Mouse (Mus musculus) embryonic facial prominence, embryonic 15.5 days (tissue): ENCODE data around the gene Donson. TPM values are rescaled to one million over a fixed set of nuclear protein-coding genes. Genes with fewer than 3 reads are reported as not detected.
"Not testable (repeated sequence)": the region's sequence is repeated elsewhere in the genome, so short reads cannot be mapped to it uniquely, and the experiment has no call there.

Experiments
- ATAC-seq: fragments of 200-750 bp; cut with Nextera tagmentation; 2 replicates; pipeline ENCODE4 v1.8.0; 2017; ENCODE audit warnings: low read depth, moderate TSS enrichment; ENCODE audit not compliant: insufficient number of reproducible peaks, low FRiP score, low TSS enrichment
- H3K27ac ChIP-seq: fragments of 300-500 bp; sonication (generic); replicated peaks from 2 replicates; pipeline ENCODE4 v1.5.1; 2015; ENCODE audit warnings: mild to moderate bottlenecking, inconsistent platforms
- H3K27me3 ChIP-seq: fragments of 300-500 bp; sonication (generic); 2 replicates; pipeline ENCODE4 v1.6.1; 2015; ENCODE audit warnings: inconsistent platforms
- H3K36me3 ChIP-seq: fragments of 300-500 bp; sonication (generic); 2 replicates; pipeline ENCODE4 v1.6.1; 2015; ENCODE audit warnings: mild to moderate bottlenecking, inconsistent platforms
- H3K4me1 ChIP-seq: fragments of 300-500 bp; sonication (generic); 2 replicates; pipeline ENCODE4 v1.6.1; 2015; ENCODE audit warnings: inconsistent platforms
- H3K4me2 ChIP-seq: fragments of 300-500 bp; sonication (generic); replicated peaks from 2 replicates; pipeline ENCODE4 v1.6.1; 2015; ENCODE audit warnings: mild to moderate bottlenecking, inconsistent platforms
- H3K4me3 ChIP-seq: fragments of 300-500 bp; sonication (generic); replicated peaks from 2 replicates; pipeline ENCODE4 v1.5.1; 2015; ENCODE audit warnings: mild to moderate bottlenecking, inconsistent platforms
- H3K9ac ChIP-seq: fragments of 300-500 bp; sonication (generic); 2 replicates; pipeline ENCODE4 v1.6.1; 2015; ENCODE audit warnings: inconsistent platforms
- H3K9me3 ChIP-seq: fragments of 300-500 bp; sonication (generic); replicated peaks from 2 replicates; pipeline ENCODE4 v1.6.1; 2016; ENCODE audit warnings: inconsistent platforms
- WGBS: fragments of 180-500 bp; shearing (Covaris S2); methylation state at CpG from one replicate; pipeline ENCODE4 v1.1.7; 2015; 5-methylcytosine and 5-hydroxymethylcytosine counted together
- polyA plus RNA-seq: library from polyadenylated mRNA; unstranded; fragments of >200 nt; fragmentation: Nextera tagmentation; extraction: Ambion mirVana; gene quantifications from 2 replicates; pipeline ENCODE4 v1.2.1, GENCODE M21; 2015

Donson gene
- polyA plus RNA-seq, 1 experiment from 2014 or later = 19.0 TPM

DNA sequence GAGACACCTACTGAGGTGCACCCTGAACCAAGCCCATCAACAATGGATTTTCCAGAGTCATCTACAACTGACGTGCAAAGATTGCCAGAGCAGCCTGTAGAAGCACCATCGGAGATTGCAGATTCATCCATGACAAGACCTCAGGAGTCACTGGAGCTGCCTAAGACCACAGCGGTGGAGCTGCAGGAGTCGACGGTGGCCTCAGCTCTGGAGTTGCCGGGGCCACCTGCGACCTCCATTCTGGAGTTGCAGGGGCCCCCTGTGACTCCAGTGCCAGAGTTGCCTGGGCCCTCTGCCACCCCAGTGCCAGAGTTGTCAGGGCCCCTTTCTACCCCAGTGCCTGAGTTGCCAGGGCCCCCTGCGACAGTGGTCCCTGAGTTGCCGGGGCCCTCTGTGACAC, 33.3 kb downstream of the Donson start:
- Histone ChIP-seq H3K36me3 (peaks cover 78% of the 10 kb centered on the region), H3K4me2 (no peak overlapping the region), H3K9ac (no peak overlapping the region), H3K9me3 (0 out of 2 replicates have a peak, but pooled peaks cover 6% of the 10 kb centered on the region), H3K4me3 (no peak overlapping the region), H3K27ac (no peak overlapping the region), H3K4me1 (0 out of 2 replicates have a peak, but pooled peaks cover 6% of the 10 kb centered on the region), H3K27me3 (no peaks in the 10 kb centered on the region)
- no peak for ATAC-seq
- 95% methylated on average over 9 of the region's 9 CpGs for WGBS

- H3K27ac ChIP-seq = no peak overlapping the region
- no peak for ATAC-seq
- H3K9me3 ChIP-seq = no peaks in the 10 kb centered on the region
- H3K36me3 ChIP-seq = peaks cover 48% of the 10 kb centered on the region
- H3K27me3 ChIP-seq = no peaks in the 10 kb centered on the region
- no peak overlapping the region for H3K4me3 ChIP-seq
- H3K9ac ChIP-seq = no peak overlapping the region
- no peak overlapping the region for H3K4me2 ChIP-seq
- WGBS = 85% methylated on average over 3 of the region's 3 CpGs
- H3K4me1 ChIP-seq = peaks cover 9% of the 10 kb centered on the region
Observed at GRCm38 (mm10) chr16:91652191-91652590, 36.4 kb downstream of the Donson start.

- Histone ChIP-seq H3K4me1 (peaks cover 9% of the 10 kb centered on the region), H3K36me3 (peaks cover 23% of the 10 kb centered on the region), H3K27ac (no peak overlapping the region), H3K4me2 (no peak overlapping the region), H3K9me3 (no peaks in the 10 kb centered on the region), H3K4me3 (no peak overlapping the region), H3K27me3 (no peaks in the 10 kb centered on the region), H3K9ac (no peak overlapping the region)
- ATAC-seq = no peak
Observed at GRCm38 (mm10) chr16:91649781-91650180, 38.8 kb downstream of the Donson start.

DNA sequence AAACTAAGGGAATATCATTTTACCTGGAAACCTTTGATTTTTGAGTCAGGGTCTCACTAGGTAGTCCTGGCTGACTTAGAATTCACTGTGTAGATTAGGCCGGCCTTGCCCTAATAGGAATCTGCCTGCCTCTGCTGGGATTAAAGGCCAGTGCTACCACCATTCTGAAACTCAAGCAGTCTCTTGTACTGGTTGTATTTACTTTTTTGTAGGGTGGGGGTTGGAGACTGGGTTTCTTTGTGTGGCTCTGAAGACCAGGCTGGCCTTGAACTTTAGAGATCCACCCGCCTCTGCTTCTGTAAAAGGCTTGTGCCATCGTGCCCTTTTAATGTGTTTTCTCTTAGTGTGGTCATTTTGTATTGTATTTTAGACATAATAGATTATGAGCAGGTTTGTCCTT, 39.3 kb downstream of the Donson start:
- H3K4me3 ChIP-seq = peak overlapping the region; percentile 30
- peak overlapping the region; percentile 50 for H3K4me2 ChIP-seq
- H3K36me3 ChIP-seq = peaks cover 19% of the 10 kb centered on the region
- H3K9me3 ChIP-seq = no peaks in the 10 kb centered on the region
- 57% methylated on average over 3 of the region's 3 CpGs for WGBS
- no peak overlapping the region for H3K9ac ChIP-seq
- H3K27me3 ChIP-seq = no peaks in the 10 kb centered on the region
- no peak overlapping the region for H3K27ac ChIP-seq
- peaks cover 9% of the 10 kb centered on the region for H3K4me1 ChIP-seq
- no peak for ATAC-seq

GRCm38 (mm10) chr16:91648220-91648550, 40.4 kb downstream of the Donson start:
- under 1% methylated on average over 25 of the region's 25 CpGs for WGBS
- ATAC-seq = peak; percentile 49
- Histone ChIP-seq H3K9me3 (no peaks in the 10 kb centered on the region), H3K4me2 (peak overlapping the region; percentile 50), H3K4me3 (peak overlapping the region; percentile 73), H3K27me3 (no peaks in the 10 kb centered on the region), H3K27ac (peak overlapping the region; percentile 100), H3K9ac (peak overlapping the region; percentile 69), H3K36me3 (peaks cover 11% of the 10 kb centered on the region), H3K4me1 (peaks cover 9% of the 10 kb centered on the region)

DNA sequence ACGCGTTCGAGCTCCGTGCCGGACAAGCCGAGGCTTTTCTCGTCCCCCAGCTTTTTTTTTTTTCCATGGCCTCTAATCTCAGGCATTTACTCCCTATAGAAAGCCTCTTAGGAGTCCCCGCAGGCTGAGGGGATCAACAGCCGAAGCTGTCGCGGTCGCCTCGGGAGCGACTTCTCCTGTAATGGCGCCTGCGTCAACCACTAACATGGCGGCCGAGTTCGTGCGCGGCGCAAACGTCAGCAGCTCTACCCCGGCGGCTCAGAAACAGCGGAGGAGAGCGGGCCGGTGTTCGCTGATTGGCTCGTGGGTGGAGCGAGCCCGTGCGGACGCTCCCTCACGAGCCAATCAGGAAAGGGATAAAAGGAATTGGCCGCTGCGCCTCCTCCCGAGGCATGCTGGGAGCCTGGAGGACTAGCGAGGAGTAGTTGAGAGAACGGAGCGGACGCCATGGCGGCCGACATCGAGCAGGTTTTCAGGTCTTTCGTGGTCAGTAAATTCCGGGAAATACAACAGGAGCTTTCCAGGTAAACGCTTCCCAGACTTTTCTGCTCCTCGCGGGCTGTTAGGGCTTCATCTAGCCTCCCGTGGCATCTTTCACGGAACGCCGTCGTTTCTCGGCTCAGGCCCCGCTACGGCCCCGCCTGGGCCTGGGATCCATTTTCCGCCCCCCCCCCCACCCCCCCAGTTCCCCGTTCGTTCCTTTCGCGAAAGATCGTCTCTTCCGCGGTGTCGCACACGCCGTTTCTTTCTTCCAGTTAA, 40.9 kb downstream of the Donson start, which contains the start of gene Son:
Gene Son, plus strand, starts transcription at position 46 of the 759 bp plus-strand sequence.
- WGBS = under 1% methylated on average over 70 of the region's 70 CpGs
- Histone ChIP-seq H3K36me3 (peaks cover 14% of the 10 kb centered on the region), H3K4me2 (peak within 1 kb of the TSS; percentile 94), H3K9me3 (no peaks in the 10 kb centered on the region), H3K4me3 (peak within 1 kb of the TSS; percentile 73), H3K4me1 (peaks cover 9% of the 10 kb centered on the region), H3K27me3 (no peaks in the 10 kb centered on the region), H3K27ac (peak within 1 kb of the TSS; percentile 100), H3K9ac (peak within 1 kb of the TSS; percentile 96)
- ATAC-seq = peak; percentile 97

GRCm38 (mm10) chr16:91646681-91647419, 41.7 kb downstream of the Donson start, which contains the start of gene Gart:
TSS of gene Gart (minus strand) at chr16:91646952.
- Histone ChIP-seq H3K4me2 (peak within 1 kb of the TSS; percentile 94), H3K4me3 (peak within 1 kb of the TSS; percentile 73), H3K9ac (peak within 1 kb of the TSS; percentile 96), H3K4me1 (peaks cover 4% of the 10 kb centered on the region), H3K27ac (peak within 1 kb of the TSS; percentile 100), H3K27me3 (no peaks in the 10 kb centered on the region), H3K36me3 (peaks cover 14% of the 10 kb centered on the region), H3K9me3 (no peaks in the 10 kb centered on the region)
- peak; percentile 91 for ATAC-seq
- under 1% methylated on average over 59 of the region's 59 CpGs for WGBS

DNA sequence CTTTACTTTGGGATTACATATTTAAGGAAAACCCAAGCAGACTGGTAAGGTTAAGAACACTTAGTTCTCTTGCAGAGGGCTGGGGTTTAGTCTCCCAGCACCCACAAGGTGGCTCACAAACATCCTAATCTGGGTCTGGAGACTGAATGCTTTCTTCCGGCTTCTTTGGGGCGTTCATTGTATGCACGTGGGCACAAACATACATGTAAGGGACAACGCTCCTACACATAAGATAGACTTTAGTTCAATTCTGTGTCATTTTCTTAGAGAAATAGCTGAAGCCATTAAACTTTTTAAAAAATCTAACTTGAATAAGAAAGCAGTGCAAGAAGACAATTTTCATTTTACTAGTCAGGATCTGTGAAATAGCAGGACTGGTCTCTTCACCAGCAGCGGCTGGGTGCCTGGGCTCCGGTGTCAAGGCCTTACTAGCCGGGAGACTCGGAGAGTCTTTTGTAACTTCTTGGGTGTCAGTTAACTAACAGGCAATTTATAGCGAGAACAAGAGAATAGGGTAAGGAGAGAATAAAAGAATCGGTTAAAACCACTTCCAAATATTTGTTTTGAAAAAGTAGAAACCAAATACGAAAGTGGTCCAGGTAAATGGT, 42.5 kb downstream of the Donson start:
- H3K4me2 ChIP-seq = peak overlapping the region; percentile 94
- ATAC-seq = no peak
- H3K9ac ChIP-seq = peak overlapping the region; percentile 96; the same call in 1 of the 2 replicates
- peaks cover 18% of the 10 kb centered on the region for H3K36me3 ChIP-seq
- H3K9me3 ChIP-seq = no peaks in the 10 kb centered on the region
- H3K27ac ChIP-seq = peak overlapping the region; percentile 100
- H3K4me1 ChIP-seq = peaks cover 4% of the 10 kb centered on the region
- 1% methylated on average over 11 of the region's 11 CpGs for WGBS
- H3K27me3 ChIP-seq = no peaks in the 10 kb centered on the region
- peak overlapping the region; percentile 73 for H3K4me3 ChIP-seq

DNA sequence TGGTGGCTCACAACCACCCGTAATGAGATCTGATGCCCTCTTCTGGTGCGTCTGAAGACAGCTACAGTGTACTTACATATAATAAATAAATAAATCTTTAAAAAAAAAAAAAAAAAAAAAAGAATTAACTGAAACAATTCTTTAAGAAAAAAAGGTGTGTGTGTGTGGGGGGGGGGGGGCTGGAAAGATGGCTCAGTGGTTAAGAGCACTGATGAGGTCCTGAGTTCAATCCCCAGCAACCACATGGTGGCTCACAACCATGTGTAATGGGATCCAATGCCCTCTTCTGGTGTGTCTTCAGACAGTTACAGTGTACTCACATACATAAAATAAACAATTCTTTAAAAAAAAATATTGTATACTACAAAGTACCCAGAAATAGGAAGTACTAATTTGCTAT, 43.1 kb downstream of the Donson start:
- not testable (repeated sequence) for H3K9me3 ChIP-seq, H3K4me3 ChIP-seq, H3K9ac ChIP-seq, H3K4me1 ChIP-seq, H3K27me3 ChIP-seq, H3K4me2 ChIP-seq, H3K27ac ChIP-seq, ATAC-seq
- H3K36me3 ChIP-seq = peaks cover 23% of the 10 kb centered on the region
- no CpG with 5 or more reads among the region's 2 CpGs for whole genome bisulfite sequencing

DNA sequence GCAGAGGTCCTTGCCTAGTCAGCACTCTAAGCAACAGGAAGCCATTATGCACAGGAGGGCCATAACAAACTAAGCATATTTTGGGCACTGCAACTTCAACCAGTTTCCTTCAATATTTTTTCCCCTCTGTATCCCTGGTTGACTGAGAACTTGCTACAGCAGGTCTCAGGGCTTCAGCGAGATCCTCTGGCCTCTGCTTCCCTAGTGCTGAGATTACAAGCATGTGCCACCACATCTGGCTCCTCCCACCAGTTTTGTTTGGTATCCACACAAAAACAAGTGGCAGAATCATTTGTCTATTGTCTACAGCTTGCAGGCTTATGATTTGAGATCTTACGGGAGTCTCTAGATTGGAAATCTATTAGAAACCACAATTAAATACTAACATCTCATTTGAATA, 43.7 kb downstream of the Donson start:
- ATAC-seq = no peak
- Histone ChIP-seq H3K9me3 (no peaks in the 10 kb centered on the region), H3K4me1 (peaks cover 4% of the 10 kb centered on the region), H3K27me3 (no peaks in the 10 kb centered on the region), H3K9ac (no peak overlapping the region), H3K36me3 (peaks cover 28% of the 10 kb centered on the region), H3K27ac (no peak overlapping the region), H3K4me3 (no peak overlapping the region), H3K4me2 (no peak overlapping the region)
- 76% methylated on average over 2 of the region's 2 CpGs for WGBS

DNA sequence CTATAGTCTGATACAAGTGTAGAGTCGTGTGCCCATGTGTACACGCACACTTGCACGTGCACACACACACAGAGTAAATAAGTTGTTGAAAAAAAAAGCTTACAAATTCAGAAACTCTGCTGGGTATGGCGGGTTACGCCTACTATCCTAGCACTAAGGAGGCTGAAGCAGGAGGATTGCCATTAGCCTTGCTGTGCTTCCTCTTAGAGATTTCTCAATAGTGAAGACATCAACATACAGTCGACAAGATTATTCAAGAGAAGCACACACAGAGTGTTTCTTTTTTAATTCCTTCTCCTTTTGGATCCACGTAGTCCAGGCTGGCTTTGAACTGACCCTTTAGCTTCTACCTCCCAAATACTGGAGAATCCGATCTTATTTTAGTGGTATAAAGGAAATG, 48.4 kb downstream of the Donson start:
- no peak for ATAC-seq
- Histone ChIP-seq H3K4me2 (no peak overlapping the region), H3K36me3 (peaks cover 73% of the 10 kb centered on the region), H3K9me3 (no peaks in the 10 kb centered on the region), H3K4me1 (no peaks in the 10 kb centered on the region), H3K27ac (no peak overlapping the region), H3K4me3 (no peak overlapping the region), H3K9ac (no peak overlapping the region), H3K27me3 (no peaks in the 10 kb centered on the region)
- WGBS = 94% methylated on average over 8 of the region's 8 CpGs
